Mouse (Mus musculus) small intestine, adult 2 months (tissue): Measurements from ENCODE around the gene Rbms3.

Experiments
- CTCF ChIP-seq: fragments of 200-500 bp; IDR thresholded peaks from 2 replicates; pipeline ENCODE4 v1.5.1; 2012; ENCODE audit warnings: low read depth, mild to moderate bottlenecking, control low read depth, inconsistent platforms, low read length, moderate library complexity, mixed read lengths; ENCODE audit not compliant: insufficient replicate concordance, insufficient read length; ENCODE audit errors: extremely low read depth
- POLR2A ChIP-seq: fragments of 200-500 bp; IDR thresholded peaks from 2 replicates; pipeline ENCODE4 v1.6.1; 2012; ENCODE audit warnings: low read depth, mild to moderate bottlenecking, control low read depth, inconsistent platforms, low read length, moderate library complexity

- TF ChIP-seq POLR2A (no peak), CTCF (no peak)
Measured at GRCm38 (mm10) chr9:117059586-117059985, 570.1 kb downstream of the Rbms3 start.
